8 mouse cellular contexts compared by ENCODE assay signal in genomic region chr11:115999538-116000143, GRCm38 (mm10). TPM values are rescaled to one million over a fixed set of nuclear protein-coding genes. Genes with fewer than 3 reads are reported as not detected.
A peak's percentile ranks its signal among the peaks of the same experiment; 100 is the strongest.
DNase-seq lines count a peak whose midpoint lies in the region; ATAC-seq and TF ChIP-seq lines count a peak whose summit lies in the region.

No protein-coding gene starts in this region.

- intact Hi-C loops in gastrocnemius, postnatal 14 days (cut with DNase I; ENCODE audit: low total_unique reads): loop anchor here (2.0 kb wide), 1 partner anchor 61 kb away; no protein-coding TSS in a partner anchor

- no peak for TF ChIP-seq POLR2A in MEL (IDR thresholded peaks at IDR 0.05; ENCODE audit: control insufficient read depth in 1 of 2, insufficient read depth in 1 of 2, low read depth in 1 of 2, low read length in 2 of 2, poor library complexity in 1 of 2)

- no peaks in the 10 kb centered on the region for H3K9me3 ChIP-seq in MEL (replicated peaks; ENCODE audit: insufficient read depth, low read length)
- no peaks in the 10 kb centered on the region for H3K9me3 ChIP-seq in kidney, postnatal 0 days (replicated peaks; ENCODE audit: low read length)
- H3K9me3 ChIP-seq in liver, embryonic 12.5 days (replicated peaks): no peaks in the 10 kb centered on the region
- H3K9me3 ChIP-seq in neural tube, embryonic 15.5 days (replicated peaks): no peaks in the 10 kb centered on the region

- peaks cover 6 to 14% of the 10 kb centered on the region in 2 experiments for H3K4me1 ChIP-seq in MEL (ENCODE audit: control insufficient read depth in 1 of 2, insufficient read depth in 2 of 2, low read length in 2 of 2)
- 0 out of 2 replicates have a peak, but pooled peaks cover 8% of the 10 kb centered on the region for H3K4me1 ChIP-seq in kidney, postnatal 0 days (replicated peaks; ENCODE audit: insufficient read depth, low read length)
- peaks cover 24% of the 10 kb centered on the region for H3K4me1 ChIP-seq in liver, embryonic 12.5 days
- peaks cover 5% of the 10 kb centered on the region for H3K4me1 ChIP-seq in neural tube, embryonic 15.5 days

- peak; percentile 54 to 96 (median 87) for TF ChIP-seq CTCF in MEL (IDR thresholded peaks at IDR 0.05 in 2 of 3, conservative IDR thresholded peaks at IDR 0.05 in 1 of 3; ENCODE audit: control insufficient read depth in 1 of 3, insufficient read depth in 1 of 3, low read depth in 2 of 3, low read length in 3 of 3, poor library complexity in 1 of 3, severe bottlenecking in 1 of 3)
- TF ChIP-seq CTCF in kidney, postnatal 0 days (IDR thresholded peaks at IDR 0.05; ENCODE audit: low read depth): peak; percentile 78

- peak; percentile 89 for TF ChIP-seq RAD21 in MEL (IDR thresholded peaks at IDR 0.05; ENCODE audit: low read depth, low read length)

- peak overlapping the region; percentile 18; the same call in 1 of the 2 replicates for H3K4me2 ChIP-seq in kidney, postnatal 0 days (ENCODE audit: low read length)
- H3K4me2 ChIP-seq in liver, embryonic 12.5 days: 0 out of 2 replicates have a peak overlapping the region, but pooled peaks have one; percentile 10
- H3K4me2 ChIP-seq in neural tube, embryonic 15.5 days: peak overlapping the region; percentile 33

- peak; percentile 87 for DNase-seq in 416B (ENCODE audit: low read depth)
- DNase-seq in MEL (ENCODE audit: low read depth, low spot score): peak; percentile 93
- peak; percentile 88 to 92 for DNase-seq in cerebellum, postnatal 14 days
- peak; percentile 74 for DNase-seq in gastrocnemius, postnatal 14 days
- peak; percentile 87 for DNase-seq in kidney, postnatal 0 days (ENCODE audit: low spot score)
- DNase-seq in adipocyte (ENCODE audit: low spot score): no peak

- peak overlapping the region; percentile 48 for H3K9ac ChIP-seq in MEL (ENCODE audit: control insufficient read depth, low read depth, low read length, poor library complexity, severe bottlenecking)
- H3K9ac ChIP-seq in kidney, postnatal 0 days (ENCODE audit: low read depth, low read length): no peak overlapping the region
- H3K9ac ChIP-seq in liver, embryonic 12.5 days: no peak overlapping the region
- H3K9ac ChIP-seq in neural tube, embryonic 15.5 days (replicated peaks): no peak overlapping the region

- TF ChIP-seq EP300 in MEL (IDR thresholded peaks at IDR 0.05; ENCODE audit: low read depth in 1 of 2, low read length in 2 of 2): no peak; a peak in 1 of 4 replicates

- 0 out of 2 replicates have a peak, but pooled peaks have one; percentile 17 for ATAC-seq in kidney, postnatal 0 days (replicated peaks; ENCODE audit: low FRiP score, low read depth)
- no peak for ATAC-seq in liver, embryonic 12.5 days
- ATAC-seq in neural tube, embryonic 15.5 days (ENCODE audit: low FRiP score): no peak

- 13% methylated on average over 14 of the region's 14 CpGs for WGBS in kidney, postnatal 0 days
- WGBS in liver, embryonic 12.5 days (ENCODE audit: insufficient replicate concordance): 6% methylated on average over 14 of the region's 14 CpGs
- WGBS in neural tube, embryonic 15.5 days: 17% methylated on average over 14 of the region's 14 CpGs

- no peaks in the 10 kb centered on the region for H3K79me2 ChIP-seq in MEL (ENCODE audit: control insufficient read depth, insufficient read depth, low read length, poor library complexity)

- peak overlapping the region; percentile 5 to 33; a peak in 3 of 4 replicates for H3K4me3 ChIP-seq in MEL (ENCODE audit: control insufficient read depth in 1 of 2, insufficient read depth in 1 of 2, low read depth in 2 of 2, low read length in 2 of 2)
- H3K4me3 ChIP-seq in kidney, postnatal 0 days (replicated peaks; ENCODE audit: low read depth, low read length): no peak overlapping the region
- H3K4me3 ChIP-seq in liver, embryonic 12.5 days: no peak overlapping the region
- no peak overlapping the region for H3K4me3 ChIP-seq in neural tube, embryonic 15.5 days (replicated peaks)

- no peaks in the 10 kb centered on the region for H3K27me3 ChIP-seq in MEL (ENCODE audit: control insufficient read depth in 1 of 2, insufficient read depth in 2 of 2, low read length in 2 of 2)
- H3K27me3 ChIP-seq in kidney, postnatal 0 days (ENCODE audit: insufficient read depth, low read length): no peaks in the 10 kb centered on the region; the same call in 1 of the 2 replicates
- H3K27me3 ChIP-seq in liver, embryonic 12.5 days (replicated peaks): peaks cover 26% of the 10 kb centered on the region
- H3K27me3 ChIP-seq in neural tube, embryonic 15.5 days (replicated peaks): no peaks in the 10 kb centered on the region

- no peak overlapping the region for H3K27ac ChIP-seq in MEL (ENCODE audit: control insufficient read depth, low read depth, low read length)
- no peak overlapping the region for H3K27ac ChIP-seq in kidney, postnatal 0 days
- H3K27ac ChIP-seq in liver, embryonic 12.5 days: no peak overlapping the region
- H3K27ac ChIP-seq in neural tube, embryonic 15.5 days (replicated peaks): no peak overlapping the region

- peaks cover 0 to 8% of the 10 kb centered on the region in 2 experiments; a peak in 2 of 4 replicates for H3K36me3 ChIP-seq in MEL (ENCODE audit: control insufficient read depth in 1 of 2, insufficient read depth in 2 of 2, low read length in 2 of 2)
- no peaks in the 10 kb centered on the region for H3K36me3 ChIP-seq in kidney, postnatal 0 days (ENCODE audit: insufficient read depth, low read length)
- no peaks in the 10 kb centered on the region for H3K36me3 ChIP-seq in liver, embryonic 12.5 days
- H3K36me3 ChIP-seq in neural tube, embryonic 15.5 days: no peaks in the 10 kb centered on the region

TF ChIP-seq in MEL, 35 proteins besides CTCF, POLR2A, EP300 and RAD21 (continues in another document):
- TF ChIP-seq TBP (IDR thresholded peaks at IDR 0.05; ENCODE audit: low read depth, low read length) (peak; percentile 19; the same call in 1 of the 2 replicates), CHD2 (IDR thresholded peaks at IDR 0.05; ENCODE audit: low read length) (no peak), ZC3H11A (IDR thresholded peaks at IDR 0.05; ENCODE audit: low read depth, low read length) (peak; percentile 82), MAX (IDR thresholded peaks at IDR 0.05; ENCODE audit: low read length) (no peak), BHLHE40 (IDR thresholded peaks at IDR 0.05; ENCODE audit: borderline replicate concordance, low read depth, low read length) (peak; percentile 15; the same call in 1 of the 2 replicates), MAZ (IDR thresholded peaks at IDR 0.05; ENCODE audit: low read depth, low read length) (peak; percentile 60), HCFC1 (IDR thresholded peaks at IDR 0.05; ENCODE audit: low read depth, low read length) (no peak), ZNF384 (IDR thresholded peaks at IDR 0.05; ENCODE audit: low read depth, low read length) (peak; percentile 30; the same call in 1 of the 2 replicates), TAL1 (IDR thresholded peaks at IDR 0.05; ENCODE audit: low read length) (no peak), JUND (IDR thresholded peaks at IDR 0.05; ENCODE audit: low read depth, low read length) (no peak), USF2 (IDR thresholded peaks at IDR 0.05; ENCODE audit: borderline replicate concordance in 1 of 2, insufficient read depth in 1 of 2, low read depth in 1 of 2, low read length in 2 of 2) (no peak), TCF12 (IDR thresholded peaks at IDR 0.05; ENCODE audit: low read depth, low read length) (0 out of 2 replicates have a peak, but pooled peaks have one; percentile 27), SIN3A (IDR thresholded peaks at IDR 0.05; ENCODE audit: low read length) (peak; percentile 53; the same call in 1 of the 2 replicates), RCOR1 (IDR thresholded peaks at IDR 0.05; ENCODE audit: low read depth, low read length) (0 out of 2 replicates have a peak, but pooled peaks have one; percentile 49)

RNA-seq across cellular contexts. Expression of gene Galk1, which starts 12.9 kb away (rescaled TPM):
- 253 and 322 TPM in 2 replicates for total RNA-seq in MEL (2012; rRNA removed)
- 100 to 1,000 TPM in 1 of 2 experiments, not detected in 1; 326 TPM for polyA plus RNA-seq in MEL (2012; ENCODE audit: insufficient read depth in 1 of 2, insufficient read length in 2 of 2, low read depth in 1 of 2, low replicate concordance in 2 of 2, missing spikeins in 1 of 2)
- total RNA-seq in gastrocnemius, postnatal 14 days (2021): 10 to 100 TPM in 1 of 2 experiments, 1 to 10 TPM in 1; 7.2 to 11.3 TPM
- 149 and 156 TPM in 2 replicates for polyA plus RNA-seq in kidney, postnatal 0 days (2015; fragmentation: Nextera tagmentation; extraction: Ambion mirVana)
- 187 and 200 TPM in 2 replicates for polyA plus RNA-seq in liver, embryonic 12.5 days (2016; fragmentation: Nextera tagmentation; extraction: Ambion mirVana)
- polyA plus RNA-seq in neural tube, embryonic 15.5 days (2015; fragmentation: Nextera tagmentation; extraction: Ambion mirVana): 65.9 and 98.5 TPM in 2 replicates

RNA-seq across cellular contexts. Expression of gene Itgb4, which starts 25.1 kb away (rescaled TPM):
- total RNA-seq in MEL (2012; rRNA removed): 0.39 and 0.69 TPM in 2 replicates
- polyA plus RNA-seq in MEL (2012; ENCODE audit: insufficient read depth in 1 of 2, insufficient read length in 2 of 2, low read depth in 1 of 2, low replicate concordance in 2 of 2, missing spikeins in 1 of 2): under 1 TPM in 1 of 2 experiments, not detected in 1; 0.85 TPM
- total RNA-seq in gastrocnemius, postnatal 14 days (2021): 1 to 10 TPM; 1.9 to 6.7 TPM
- polyA plus RNA-seq in kidney, postnatal 0 days (2015; fragmentation: Nextera tagmentation; extraction: Ambion mirVana): 2.9 and 3.1 TPM in 2 replicates
- 0.31 and 0.44 TPM in 2 replicates for polyA plus RNA-seq in liver, embryonic 12.5 days (2016; fragmentation: Nextera tagmentation; extraction: Ambion mirVana)
- 2.0 and 4.9 TPM in 2 replicates for polyA plus RNA-seq in neural tube, embryonic 15.5 days (2015; fragmentation: Nextera tagmentation; extraction: Ambion mirVana)

RNA-seq across cellular contexts. Expression of gene H3f3b, which starts 28.1 kb away (rescaled TPM):
- total RNA-seq in MEL (2012; rRNA removed): 451 and 498 TPM in 2 replicates
- polyA plus RNA-seq in MEL (2012; ENCODE audit: insufficient read depth in 1 of 2, insufficient read length in 2 of 2, low read depth in 1 of 2, low replicate concordance in 2 of 2, missing spikeins in 1 of 2): 100 to 1,000 TPM in 1 of 2 experiments, 10 to 100 TPM in 1; 96.6 to 767 TPM
- total RNA-seq in gastrocnemius, postnatal 14 days (2021): 100 to 1,000 TPM; 132 to 170 TPM
- polyA plus RNA-seq in kidney, postnatal 0 days (2015; fragmentation: Nextera tagmentation; extraction: Ambion mirVana): 1,980 and 2,021 TPM in 2 replicates
- polyA plus RNA-seq in liver, embryonic 12.5 days (2016; fragmentation: Nextera tagmentation; extraction: Ambion mirVana): 816 and 835 TPM in 2 replicates
- 1,496 and 1,502 TPM in 2 replicates for polyA plus RNA-seq in neural tube, embryonic 15.5 days (2015; fragmentation: Nextera tagmentation; extraction: Ambion mirVana)

RNA-seq across cellular contexts. Expression of gene Unk, which starts 30.5 kb away (rescaled TPM):
- 21.7 and 24.0 TPM in 2 replicates for total RNA-seq in MEL (2012; rRNA removed)
- polyA plus RNA-seq in MEL (2012; ENCODE audit: insufficient read depth in 1 of 2, insufficient read length in 2 of 2, low read depth in 1 of 2, low replicate concordance in 2 of 2, missing spikeins in 1 of 2): 10 to 100 TPM in 1 of 2 experiments, not detected in 1; 42.3 TPM
- 1 to 10 TPM; 7.3 to 7.7 TPM for total RNA-seq in gastrocnemius, postnatal 14 days (2021)
- polyA plus RNA-seq in kidney, postnatal 0 days (2015; fragmentation: Nextera tagmentation; extraction: Ambion mirVana): 21.4 and 23.3 TPM in 2 replicates
- 18.7 and 20.2 TPM in 2 replicates for polyA plus RNA-seq in liver, embryonic 12.5 days (2016; fragmentation: Nextera tagmentation; extraction: Ambion mirVana)
- 31.6 and 33.5 TPM in 2 replicates for polyA plus RNA-seq in neural tube, embryonic 15.5 days (2015; fragmentation: Nextera tagmentation; extraction: Ambion mirVana)

Comparison
In these comparisons a context has a peak if more than half of its experiments do, and no peak if none do; other contexts are left out.
1. H3K4me3 ChIP-seq: peak in MEL (2 of 2); none in kidney, postnatal 0 days (single experiment), liver, embryonic 12.5 days (single experiment) and neural tube, embryonic 15.5 days (single experiment).
2. Peak in every context shown above with its lines, with median percentiles within 50 percentile points of each other: H3K4me2 ChIP-seq.